Mouse (Mus musculus): ENCODE results near the gene Tmem185b.

The Tmem185b gene

GRCm38 (mm10) chr1:119503808-119504207, 22.2 kb upstream of the Tmem185b start:
- no peak for DNase-seq

GRCm38 (mm10) chr1:119504260-119505062, 21.5 kb upstream of the Tmem185b start, which contains the start of gene Ralb:
Gene Ralb, minus strand, starts transcription at chr1:119504794.
- DNase-seq, result peak; percentile 86

- DNase-seq, result no peak
Measured at GRCm38 (mm10) chr1:119505951-119506350, 20.0 kb upstream of the Tmem185b start.

GRCm38 (mm10) chr1:119508548-119508947, 17.4 kb upstream of the Tmem185b start:
- DNase-seq, result no peak

- DNase-seq, result no peak
Measured at GRCm38 (mm10) chr1:119509474-119509873, 16.5 kb upstream of the Tmem185b start.

- no peak for DNase-seq
Measured at GRCm38 (mm10) chr1:119510409-119510808, 15.6 kb upstream of the Tmem185b start.

GRCm38 (mm10) chr1:119510857-119511256, 15.1 kb upstream of the Tmem185b start:
- DNase-seq, result no peak

GRCm38 (mm10) chr1:119518060-119518459, 7.9 kb upstream of the Tmem185b start:
- peak; percentile 27 for DNase-seq

GRCm38 (mm10) chr1:119518786-119519185, 7.2 kb upstream of the Tmem185b start:
- DNase-seq, result no peak

GRCm38 (mm10) chr1:119519286-119519685, 6.7 kb upstream of the Tmem185b start:
- DNase-seq, result no peak

- no peak for DNase-seq
Measured at GRCm38 (mm10) chr1:119521029-119521428, 4.9 kb upstream of the Tmem185b start.

GRCm38 (mm10) chr1:119521681-119522080, 4.3 kb upstream of the Tmem185b start:
- no peak for DNase-seq

GRCm38 (mm10) chr1:119522726-119523125, 3.2 kb upstream of the Tmem185b start:
- DNase-seq, result no peak

GRCm38 (mm10) chr1:119523369-119523768, 2.6 kb upstream of the Tmem185b start:
- DNase-seq, result no peak

- no peak for DNase-seq
Measured at GRCm38 (mm10) chr1:119523826-119524225, 2.1 kb upstream of the Tmem185b start.

GRCm38 (mm10) chr1:119525004-119525444, 936 bp upstream of the Tmem185b start:
- peak; percentile 45 for DNase-seq

- no peak for DNase-seq
Measured at GRCm38 (mm10) chr1:119530941-119531340, 5.0 kb downstream of the Tmem185b start.

- no peak for DNase-seq
Measured at GRCm38 (mm10) chr1:119532165-119532564, 6.2 kb downstream of the Tmem185b start.

- DNase-seq, result peak; percentile 42
Measured at GRCm38 (mm10) chr1:119533093-119533805, 7.3 kb downstream of the Tmem185b start.

- no peak for DNase-seq
Measured at GRCm38 (mm10) chr1:119534341-119534740, 8.4 kb downstream of the Tmem185b start.

- no peak for DNase-seq
Measured at GRCm38 (mm10) chr1:119536122-119536521, 10.2 kb downstream of the Tmem185b start.

- no peak for DNase-seq
Measured at GRCm38 (mm10) chr1:119537651-119538050, 11.7 kb downstream of the Tmem185b start.

- DNase-seq, result no peak
Measured at GRCm38 (mm10) chr1:119539252-119539651, 13.3 kb downstream of the Tmem185b start.
